Mouse (Mus musculus): Measurements from ENCODE around the gene Gpc4. TPM values are rescaled to one million over a fixed set of nuclear protein-coding genes. Genes with fewer than 3 reads are reported as not detected.

The Gpc4 gene
- total RNA-seq (2015; ENCODE audit: low replicate concordance): 10.1 and 17.6 TPM in 2 replicates
- 6.8 and 7.1 TPM in 2 replicates for total RNA-seq (2017; ENCODE audit: low replicate concordance)

GRCm38 (mm10) chrX:52164738-52165554, at the start of gene Gpc4:
Gpc4 (minus strand) TSS chrX:52165252.
- ATAC-seq (replicated peaks; ENCODE audit: low FRiP score, poor library complexity, severe bottlenecking): peak; percentile 78

- ATAC-seq (replicated peaks; ENCODE audit: low FRiP score, poor library complexity, severe bottlenecking): no peak
These were observed 47.8 kb upstream of the Gpc4 start for GRCm38 (mm10) chrX:52212846-52213245.

GRCm38 (mm10) chrX:52199836-52200235, 34.8 kb upstream of the Gpc4 start:
- ATAC-seq (replicated peaks; ENCODE audit: low FRiP score, poor library complexity, severe bottlenecking): no peak

DNA sequence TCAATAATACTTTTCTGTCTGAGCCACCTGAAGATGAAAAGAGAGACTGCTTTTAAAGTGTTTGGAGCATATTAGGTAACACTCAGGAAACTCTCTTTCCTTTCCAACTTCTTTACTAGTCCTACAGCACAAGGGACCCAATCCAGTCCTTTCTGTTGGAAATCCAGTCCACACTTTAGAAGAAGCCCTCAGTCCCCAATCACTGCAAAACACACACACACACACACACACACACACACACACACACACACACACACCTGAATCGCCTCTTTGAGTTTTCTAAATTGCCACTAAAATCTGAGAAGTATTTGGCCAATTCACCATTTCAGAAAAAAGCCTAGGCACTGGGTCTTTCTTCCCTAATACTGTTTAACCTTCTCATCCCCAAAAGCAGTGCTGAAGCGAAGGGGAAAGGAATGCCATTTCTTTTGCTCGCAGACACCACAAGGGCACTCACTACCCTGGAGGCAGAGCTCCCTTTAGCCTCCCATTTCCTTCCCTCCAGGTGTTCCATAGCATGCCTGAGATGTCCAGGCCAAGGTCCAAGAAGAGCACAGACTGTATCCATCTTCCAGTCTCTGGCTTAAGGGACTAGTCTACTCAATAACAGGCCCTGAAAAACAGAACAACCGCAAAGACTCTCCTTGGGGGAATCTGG, 28.4 kb upstream of the Gpc4 start:
- ATAC-seq (replicated peaks; ENCODE audit: low FRiP score, poor library complexity, severe bottlenecking): no peak

- no peak for ATAC-seq (replicated peaks; ENCODE audit: low FRiP score, poor library complexity, severe bottlenecking)
These were observed 24.0 kb upstream of the Gpc4 start for GRCm38 (mm10) chrX:52189094-52189493.

DNA sequence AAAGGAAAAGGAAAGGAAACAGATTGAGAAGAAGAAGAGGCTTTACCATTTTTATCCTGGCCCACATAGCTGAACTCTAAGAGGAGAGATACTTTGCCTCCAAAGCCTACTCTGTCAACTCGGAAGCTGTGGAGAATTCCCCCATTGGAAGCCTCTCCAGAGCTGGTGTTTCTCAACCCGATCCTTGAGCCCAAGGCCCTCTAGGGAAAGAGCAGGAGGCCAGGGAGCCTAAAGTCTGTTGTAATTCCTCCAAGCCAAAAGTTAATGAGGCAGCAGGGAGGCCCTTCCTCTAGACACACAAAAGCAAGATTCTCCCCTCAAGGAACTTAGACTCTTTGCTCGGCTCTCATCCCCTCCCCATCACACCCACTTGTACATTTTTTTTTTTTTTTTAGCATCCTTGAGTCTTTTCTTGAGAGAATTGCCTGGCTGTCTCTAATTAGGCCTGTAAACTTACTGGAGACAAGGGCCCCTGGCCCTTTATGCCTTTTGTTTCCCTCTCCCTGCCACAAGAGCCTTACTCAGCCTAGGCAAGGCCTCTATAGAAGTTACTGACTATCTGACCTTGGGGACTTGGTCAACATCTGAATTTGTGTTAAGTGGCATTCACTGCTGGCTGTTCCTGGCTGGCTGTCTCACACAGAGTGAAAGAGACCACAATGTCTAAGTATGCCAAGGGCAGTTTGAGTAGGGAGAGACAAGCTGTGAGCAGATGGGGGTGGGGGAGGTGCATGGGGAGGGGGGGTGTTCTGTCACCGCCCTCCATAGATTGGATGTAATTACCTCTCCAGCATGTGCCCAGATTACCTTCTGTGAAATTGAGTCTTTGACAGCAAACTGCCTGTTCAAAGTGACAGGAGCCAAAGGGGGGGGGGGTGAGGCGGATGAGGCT, 18.7 kb upstream of the Gpc4 start:
- no peak for ATAC-seq (replicated peaks; ENCODE audit: low FRiP score, poor library complexity, severe bottlenecking)

- ATAC-seq (replicated peaks; ENCODE audit: low FRiP score, poor library complexity, severe bottlenecking): no peak
These were observed 16.3 kb upstream of the Gpc4 start for GRCm38 (mm10) chrX:52181401-52181800.

DNA sequence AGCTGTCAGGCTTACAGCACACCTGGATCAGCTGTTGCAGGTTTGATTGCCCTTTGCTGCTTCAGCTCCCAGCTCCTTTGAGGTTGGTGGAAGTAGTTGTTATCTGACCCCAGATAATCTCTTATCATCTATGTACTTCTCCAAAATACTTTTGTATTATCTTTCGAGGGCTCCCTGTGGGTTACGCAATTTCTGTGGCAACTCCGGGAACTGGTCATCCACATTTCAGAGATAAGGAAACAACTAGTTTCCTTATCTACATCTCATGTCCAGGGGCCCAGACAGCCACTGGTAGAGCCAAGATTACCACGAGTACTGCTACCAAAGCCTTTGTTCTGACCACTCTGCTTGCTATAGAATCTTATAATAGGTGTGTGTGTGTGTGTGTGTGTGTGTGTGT, 12.0 kb upstream of the Gpc4 start:
- no peak for ATAC-seq (replicated peaks; ENCODE audit: low FRiP score, poor library complexity, severe bottlenecking)

DNA sequence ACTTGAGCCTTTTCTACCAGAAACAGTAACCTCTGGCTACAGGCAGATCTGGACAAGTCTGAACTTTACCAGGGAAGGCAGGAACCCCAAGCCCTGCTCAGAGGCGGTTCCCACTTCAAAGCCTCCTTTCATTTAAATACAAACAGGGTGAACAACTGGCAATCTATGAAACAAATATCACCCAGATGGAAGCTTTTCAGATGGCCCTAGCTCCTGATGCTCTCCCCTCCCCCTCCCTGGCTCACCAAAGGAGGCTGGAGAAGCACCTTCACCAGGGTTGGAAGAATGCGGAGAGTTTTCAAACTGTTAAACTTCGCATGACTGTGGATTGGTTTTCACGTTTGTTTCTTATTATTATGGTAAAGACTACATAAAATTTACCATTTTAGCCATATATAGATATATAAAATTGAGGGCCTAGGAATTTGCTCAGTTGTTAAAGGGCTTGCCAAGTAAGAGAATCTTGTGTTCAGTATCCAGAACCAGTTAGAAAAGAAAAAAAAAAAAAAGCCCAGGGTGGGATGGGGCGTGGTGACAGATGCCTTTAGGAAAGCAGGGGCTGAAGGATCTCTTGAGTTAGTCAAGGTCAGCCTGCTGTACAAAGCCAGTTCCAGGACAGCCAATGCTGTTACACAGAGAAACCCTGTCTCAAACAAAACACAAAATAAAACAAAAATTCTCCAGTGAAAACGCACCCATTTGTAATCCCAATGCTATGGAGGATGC, 2.6 kb upstream of the Gpc4 start:
- ATAC-seq (replicated peaks; ENCODE audit: low FRiP score, poor library complexity, severe bottlenecking): no peak

DNA sequence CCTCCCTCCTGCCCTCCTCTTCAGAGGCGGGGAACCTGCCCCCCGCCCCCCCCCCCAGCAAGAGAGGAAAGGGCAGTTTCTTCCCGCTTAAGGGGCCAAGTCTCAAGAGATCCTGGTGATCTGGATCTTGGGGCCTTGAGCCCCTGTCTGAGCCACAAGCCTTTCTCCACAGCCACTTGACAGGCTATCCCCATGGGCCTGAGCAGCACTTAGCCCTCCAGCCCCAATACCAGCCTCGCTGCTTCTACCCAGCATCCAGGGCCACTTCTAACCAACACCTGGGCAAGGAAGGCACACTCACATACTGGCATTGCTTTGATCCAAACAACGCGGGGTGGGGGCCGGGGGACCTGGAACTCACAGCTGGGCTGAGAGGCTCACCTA, 495 bp upstream of the Gpc4 start:
- no peak for ATAC-seq (replicated peaks; ENCODE audit: low FRiP score, poor library complexity, severe bottlenecking)

DNA sequence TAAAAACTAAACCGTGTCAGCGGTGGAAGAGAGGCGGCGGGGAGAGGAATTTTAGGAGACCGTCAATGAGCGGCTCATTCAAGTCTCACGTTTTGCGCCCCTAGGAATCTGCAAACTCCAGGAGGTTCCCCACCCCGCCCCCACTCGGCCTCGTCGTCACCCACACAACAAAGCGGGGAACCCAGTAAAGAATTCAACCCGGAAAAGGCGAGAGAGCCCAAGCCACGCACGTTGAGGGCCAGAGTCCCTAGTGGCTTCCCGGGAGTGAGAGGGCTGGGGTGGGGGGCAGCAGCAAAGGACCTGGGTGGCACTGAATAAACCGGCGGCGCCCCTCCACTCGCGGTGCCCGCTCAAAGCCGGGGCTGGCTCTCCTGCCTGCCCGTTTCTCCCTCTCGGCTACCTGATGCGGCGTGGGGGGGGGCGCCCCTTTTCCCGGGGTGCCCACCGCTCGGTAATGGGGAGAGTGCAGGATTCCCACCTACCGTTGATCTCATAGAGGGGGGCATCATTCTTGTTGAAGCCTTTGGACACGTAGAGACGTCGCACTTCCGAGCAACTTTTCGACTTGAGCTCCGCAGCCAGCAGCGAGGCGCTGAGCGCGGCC, 816 bp downstream of the Gpc4 start:
- ATAC-seq (replicated peaks; ENCODE audit: low FRiP score, poor library complexity, severe bottlenecking): no peak

- no peak for ATAC-seq (replicated peaks; ENCODE audit: low FRiP score, poor library complexity, severe bottlenecking)
These were observed 1.5 kb downstream of the Gpc4 start for GRCm38 (mm10) chrX:52163418-52164133.

GRCm38 (mm10) chrX:52162756-52163155, 2.3 kb downstream of the Gpc4 start:
- ATAC-seq (replicated peaks; ENCODE audit: low FRiP score, poor library complexity, severe bottlenecking): no peak

GRCm38 (mm10) chrX:52162206-52162605, 2.8 kb downstream of the Gpc4 start:
- ATAC-seq (replicated peaks; ENCODE audit: low FRiP score, poor library complexity, severe bottlenecking): no peak

DNA sequence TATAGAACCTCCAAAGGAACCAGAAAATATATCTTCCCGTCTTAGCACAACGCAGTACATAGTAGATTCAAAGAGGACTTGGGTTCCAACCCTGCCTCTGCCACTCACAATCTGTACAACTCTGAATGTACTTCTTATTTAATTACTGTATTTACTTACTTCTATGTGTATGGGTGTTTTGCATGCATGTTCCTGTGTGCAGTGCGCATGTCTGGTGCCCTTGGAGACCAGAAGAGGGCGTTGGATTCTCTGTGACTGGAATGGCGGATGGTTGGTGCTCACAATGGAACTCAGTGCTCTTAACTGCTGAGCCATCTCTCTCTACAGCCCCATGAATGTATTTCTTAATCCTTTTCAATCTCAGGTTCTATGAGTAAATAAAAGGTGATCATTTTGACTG, 5.4 kb downstream of the Gpc4 start:
- no peak for ATAC-seq (replicated peaks; ENCODE audit: low FRiP score, poor library complexity, severe bottlenecking)

DNA sequence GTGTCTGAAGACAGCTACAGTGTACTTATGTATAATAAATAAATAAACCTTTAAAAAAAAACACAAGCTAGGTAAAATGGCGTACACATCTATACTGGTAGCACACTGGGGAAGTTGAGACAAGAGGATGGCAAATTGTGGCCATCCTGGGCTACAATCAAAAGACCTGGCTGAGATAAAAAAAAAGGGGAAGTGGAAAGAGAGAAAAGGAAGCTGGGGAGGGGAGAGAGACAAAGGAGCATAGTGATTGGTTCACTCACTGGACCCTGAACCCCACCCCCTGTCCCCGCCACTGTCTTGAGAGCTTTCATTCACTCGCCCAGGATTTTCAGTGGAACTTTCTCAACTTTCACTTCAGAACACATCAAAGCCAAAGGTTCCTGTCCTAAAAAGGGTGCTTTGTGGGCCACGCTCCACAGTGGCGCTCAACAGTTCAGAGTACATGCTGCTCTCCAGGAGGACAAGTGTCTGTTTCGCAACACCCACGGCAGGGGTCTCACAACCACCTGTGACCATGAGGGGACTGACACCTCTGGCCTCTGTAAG, 9.6 kb downstream of the Gpc4 start:
- no peak for ATAC-seq (replicated peaks; ENCODE audit: low FRiP score, poor library complexity, severe bottlenecking)

GRCm38 (mm10) chrX:52154821-52155220, 10.2 kb downstream of the Gpc4 start:
- no peak for ATAC-seq (replicated peaks; ENCODE audit: low FRiP score, poor library complexity, severe bottlenecking)

- ATAC-seq (replicated peaks; ENCODE audit: low FRiP score, poor library complexity, severe bottlenecking): no peak
These were observed 11.6 kb downstream of the Gpc4 start for GRCm38 (mm10) chrX:52153451-52153850.
